Mouse (Mus musculus): ENCODE data around the gene Adam12.

The Adam12 gene

GRCm38 (mm10) chr7:134224741-134225612 lies 7.0 kb downstream of the Adam12 start:
- DNase-seq (ENCODE audit: low read depth, low spot score) = peak; percentile 60

GRCm38 (mm10) chr7:134224421-134224740 lies 7.6 kb downstream of the Adam12 start:
- DNase-seq (ENCODE audit: low read depth, low spot score) = peak; percentile 24

DNA sequence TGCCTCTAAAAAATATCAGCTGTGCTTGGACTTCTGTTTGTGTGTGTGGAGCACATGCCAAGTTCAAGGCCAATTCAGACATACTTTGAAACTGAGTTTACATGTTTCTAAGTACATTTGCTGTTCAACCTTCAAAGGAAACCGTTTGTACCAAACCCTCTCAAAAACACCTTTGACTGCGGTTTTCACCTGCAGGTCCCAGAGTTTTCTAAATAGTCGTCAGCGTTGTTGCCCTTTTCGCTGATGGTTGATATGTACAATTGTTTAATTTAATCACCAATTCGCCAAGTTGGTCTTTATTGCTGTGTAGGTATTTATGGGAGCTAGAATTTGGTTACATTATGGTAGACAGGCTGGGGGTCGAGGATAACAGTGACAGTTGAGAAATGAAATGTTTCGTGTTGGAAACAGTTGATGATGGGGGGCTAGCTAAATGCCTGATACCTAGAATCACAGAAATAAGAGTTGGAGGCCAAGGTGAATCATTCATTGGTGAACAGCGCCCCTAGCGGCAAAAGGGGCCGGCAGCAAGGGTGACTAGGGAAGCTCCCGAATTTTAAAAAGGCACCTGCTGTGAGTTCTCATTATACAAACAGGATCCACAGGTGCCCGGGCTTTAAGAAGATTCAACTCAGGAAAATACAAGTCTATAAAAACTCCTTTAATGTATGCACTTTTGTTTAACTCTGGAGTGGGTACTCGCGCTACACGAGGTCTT lies 8.3 kb downstream of the Adam12 start:
- peak; percentile 81 for DNase-seq (ENCODE audit: low read depth, low spot score)

DNA sequence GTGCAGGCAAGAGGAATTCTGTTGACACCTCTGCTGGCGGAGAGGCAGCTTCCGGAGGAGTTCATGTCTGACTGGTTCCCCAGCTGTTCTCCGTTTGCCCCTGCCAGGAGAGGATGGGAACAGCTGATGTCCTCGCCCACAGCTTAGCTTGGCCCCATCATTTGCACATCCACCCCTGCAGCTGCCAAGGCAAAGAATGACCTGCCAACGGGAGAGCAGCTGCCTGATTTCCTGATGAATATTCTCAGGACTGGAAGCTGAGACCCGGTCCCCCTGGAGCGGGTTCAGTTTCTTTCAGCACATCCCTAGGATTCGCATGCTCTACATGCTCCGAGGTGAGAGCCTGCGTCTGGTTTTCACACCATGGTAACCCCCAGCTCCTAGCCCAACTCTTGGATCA lies 24.0 kb downstream of the Adam12 start:
- DNase-seq (ENCODE audit: low read depth, low spot score) = no peak

DNA sequence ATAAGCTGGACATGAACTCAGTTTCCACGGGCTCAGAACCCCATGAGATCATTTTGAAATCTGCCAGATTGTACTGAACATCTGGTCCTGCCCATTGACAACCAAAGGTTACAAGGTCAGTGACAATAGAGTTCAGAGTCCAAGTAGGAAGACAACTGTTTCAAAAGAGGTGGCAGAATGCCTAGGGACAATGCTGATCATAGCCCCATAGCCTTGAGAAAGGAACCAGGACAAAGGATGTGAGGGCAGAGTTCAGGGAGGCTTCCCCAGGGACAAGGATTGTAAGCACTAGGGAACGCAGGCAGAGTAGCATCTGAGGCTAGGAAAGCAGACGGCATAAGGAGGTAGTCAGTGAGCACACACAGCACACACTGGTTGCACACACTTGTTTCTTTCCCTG lies 38.9 kb downstream of the Adam12 start:
- no peak for DNase-seq (ENCODE audit: low read depth, low spot score)

GRCm38 (mm10) chr7:134190101-134190500 lies 41.8 kb downstream of the Adam12 start:
- no peak for DNase-seq (ENCODE audit: low read depth, low spot score)

- DNase-seq (ENCODE audit: low read depth, low spot score) = no peak
Observed at GRCm38 (mm10) chr7:134188565-134188964, 43.4 kb downstream of the Adam12 start.

DNA sequence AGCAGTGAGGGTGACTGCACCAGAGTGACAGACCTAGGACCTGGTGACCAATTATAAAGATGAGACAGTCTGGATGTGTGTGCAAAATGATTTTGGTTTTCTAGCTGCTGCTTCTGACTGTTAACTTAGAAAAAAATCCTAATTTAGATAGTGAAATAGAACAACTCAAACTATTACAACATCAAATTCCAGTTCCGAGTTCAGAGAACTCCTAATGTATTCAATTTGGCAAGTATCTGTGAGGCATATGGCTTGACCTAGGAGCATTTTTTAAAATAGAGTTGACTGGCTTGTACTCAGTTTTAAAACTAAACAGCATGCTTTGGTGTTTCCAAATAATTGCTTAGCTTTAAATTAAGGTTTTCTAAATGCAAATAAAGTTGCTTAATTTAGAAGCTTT lies 44.0 kb downstream of the Adam12 start:
- no peak for DNase-seq (ENCODE audit: low read depth, low spot score)

DNA sequence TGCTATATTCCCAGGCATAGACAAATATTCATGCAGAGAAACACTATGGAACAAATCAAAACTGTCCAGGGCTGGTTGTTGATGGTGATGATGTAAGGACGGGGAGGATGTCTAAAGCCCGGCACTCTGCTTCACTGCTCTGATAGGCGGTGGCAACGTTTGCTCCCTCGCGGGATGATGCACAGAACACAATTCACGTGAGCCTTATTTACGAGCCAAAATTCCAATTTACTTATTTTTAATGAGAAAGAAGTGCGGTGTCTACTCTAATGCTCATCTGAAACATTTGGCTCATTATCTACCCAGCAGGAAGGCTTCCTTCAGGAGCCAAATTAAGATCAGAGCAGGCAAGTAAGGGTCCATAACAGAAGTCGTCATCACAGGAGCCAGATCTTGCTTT lies 45.4 kb downstream of the Adam12 start:
- no peak for DNase-seq (ENCODE audit: low read depth, low spot score)

GRCm38 (mm10) chr7:134185751-134186150 lies 46.2 kb downstream of the Adam12 start:
- DNase-seq (ENCODE audit: low read depth, low spot score) = no peak

GRCm38 (mm10) chr7:134181717-134182116 lies 50.2 kb downstream of the Adam12 start:
- DNase-seq (ENCODE audit: low read depth, low spot score) = no peak

- DNase-seq (ENCODE audit: low read depth, low spot score) = no peak
Observed at GRCm38 (mm10) chr7:134181056-134181455, 50.9 kb downstream of the Adam12 start.

GRCm38 (mm10) chr7:134177051-134177450 lies 54.9 kb downstream of the Adam12 start:
- DNase-seq (ENCODE audit: low read depth, low spot score) = no peak

DNA sequence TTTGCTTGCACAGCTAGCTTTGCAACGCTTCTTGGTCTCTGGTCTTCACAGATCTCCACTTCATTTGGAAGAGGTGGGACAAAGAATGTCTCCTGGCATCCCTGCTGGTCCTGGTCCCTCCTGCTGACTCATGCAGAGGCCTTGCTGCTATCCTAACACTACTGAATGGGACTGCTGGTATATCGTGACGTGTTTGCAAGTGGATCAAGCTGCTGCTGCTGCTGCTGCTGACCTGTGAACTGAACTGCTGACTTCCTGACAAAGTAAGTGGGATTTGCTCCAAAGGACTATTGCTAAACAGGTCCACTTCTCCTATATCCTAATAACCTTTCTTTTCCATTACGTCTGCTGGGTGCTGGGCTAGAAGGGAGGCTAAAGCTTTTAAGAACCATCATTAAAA lies 56.7 kb downstream of the Adam12 start:
- no peak for DNase-seq (ENCODE audit: low read depth, low spot score)

DNA sequence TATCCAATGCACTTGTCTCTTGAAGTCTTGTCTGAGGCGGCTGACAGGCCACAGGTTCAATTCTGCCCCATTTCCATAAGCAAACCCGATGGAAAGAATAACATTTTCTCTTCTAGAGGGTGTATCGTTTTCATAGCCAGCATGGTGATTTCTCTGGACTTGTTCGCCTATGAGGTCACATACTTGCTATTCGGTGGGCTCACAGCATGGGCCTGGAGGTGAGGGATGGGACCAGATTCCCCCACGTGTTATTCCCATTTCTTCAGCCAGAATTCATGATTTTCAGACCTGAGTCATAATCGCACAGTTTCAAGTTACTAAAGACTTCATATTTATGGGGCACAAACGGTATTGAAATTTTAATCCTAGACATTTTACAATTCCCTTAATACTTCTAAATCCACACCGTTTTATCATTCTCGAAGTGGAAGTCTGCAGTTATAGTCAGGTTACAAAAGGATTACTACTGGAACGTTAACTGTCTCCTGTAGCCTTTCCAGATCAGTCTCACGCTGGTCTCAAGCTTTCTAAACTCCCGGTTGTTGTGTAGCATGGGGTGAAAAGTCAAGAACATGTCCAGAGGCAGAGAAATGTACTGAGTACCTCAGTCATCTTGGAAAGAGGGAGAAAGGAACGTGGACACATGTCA lies 58.4 kb downstream of the Adam12 start:
- no peak for DNase-seq (ENCODE audit: low read depth, low spot score)

GRCm38 (mm10) chr7:134170180-134170910 lies 61.6 kb downstream of the Adam12 start:
- DNase-seq (ENCODE audit: low read depth, low spot score) = no peak

DNA sequence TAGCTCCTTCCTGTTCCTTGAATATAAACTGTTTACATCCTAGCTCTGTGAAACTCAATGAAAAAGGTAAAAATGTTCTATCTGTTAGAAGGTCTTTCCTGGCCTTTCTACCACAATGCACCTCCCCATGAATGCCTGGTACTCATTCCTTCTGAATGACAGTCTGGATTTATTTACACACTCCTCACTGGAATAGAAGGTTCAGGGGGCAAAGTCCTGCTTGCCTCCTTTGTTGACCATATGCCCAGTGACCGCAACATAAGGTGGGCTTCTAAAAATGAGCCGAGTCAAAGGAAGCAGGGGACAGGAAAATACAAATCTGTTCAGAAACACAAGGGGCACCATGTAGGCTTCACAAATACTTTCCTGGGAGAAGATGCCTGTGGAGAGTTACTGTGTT lies 62.2 kb downstream of the Adam12 start:
- DNase-seq (ENCODE audit: low read depth, low spot score) = no peak

DNA sequence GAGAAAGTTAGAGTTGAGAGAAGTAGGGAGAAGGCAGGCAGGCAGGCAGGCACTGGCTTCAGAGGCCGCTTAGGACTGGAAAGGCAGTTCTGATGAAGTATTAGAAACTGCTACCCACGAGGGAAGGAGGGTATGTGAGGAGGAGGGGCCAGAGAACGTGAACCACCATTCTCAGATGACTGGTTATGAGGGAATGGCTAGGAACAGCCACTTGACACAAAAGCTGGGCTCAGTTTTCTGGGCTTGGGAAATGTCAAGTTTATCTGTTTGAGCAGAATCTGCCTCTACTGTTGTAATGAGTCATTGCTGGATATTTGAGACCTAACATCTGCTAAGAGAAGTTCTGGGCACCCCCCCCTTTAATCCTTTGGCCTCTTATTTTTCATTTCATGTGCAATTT lies 64.4 kb downstream of the Adam12 start:
- no peak for DNase-seq (ENCODE audit: low read depth, low spot score)

GRCm38 (mm10) chr7:134163751-134164150 lies 68.2 kb downstream of the Adam12 start:
- DNase-seq (ENCODE audit: low read depth, low spot score) = peak; percentile 41

- DNase-seq (ENCODE audit: low read depth, low spot score) = no peak
Observed at GRCm38 (mm10) chr7:134162886-134163285, 69.1 kb downstream of the Adam12 start.

DNA sequence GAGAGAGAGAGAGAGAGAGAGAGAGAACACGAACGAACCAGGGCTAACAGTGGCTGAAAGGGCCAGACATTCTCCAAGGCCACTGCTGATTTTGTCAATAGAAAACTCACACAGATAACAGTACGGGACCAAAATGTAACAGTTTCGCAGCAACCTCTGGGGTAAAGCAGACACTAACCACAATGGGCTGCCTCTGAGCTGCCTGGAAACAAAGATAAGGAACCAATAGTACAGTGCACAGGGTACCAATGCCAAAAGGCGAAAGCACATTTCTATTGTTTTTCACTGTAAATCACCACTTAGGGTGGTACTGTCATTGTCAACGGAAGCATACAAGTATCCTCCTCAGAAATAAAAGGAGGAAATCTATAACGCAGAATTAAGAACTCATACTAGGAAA lies 72.3 kb downstream of the Adam12 start:
- DNase-seq (ENCODE audit: low read depth, low spot score) = no peak

GRCm38 (mm10) chr7:134151330-134151729 lies 80.6 kb downstream of the Adam12 start:
- DNase-seq (ENCODE audit: low read depth, low spot score) = no peak

Data from R1 (cell line).